Mouse (Mus musculus) MEL (cell line): Measurements from ENCODE around the gene Arntl. TPM values are rescaled to one million over a fixed set of nuclear protein-coding genes. Genes with fewer than 3 reads are reported as not detected.
"Not testable (repeated sequence)": the region's sequence is repeated elsewhere in the genome, so short reads cannot be mapped to it uniquely, and the experiment has no call there.

Source experiments
- DNase-seq: peaks from one replicate; pipeline ENCODE4 v3.0.0; 2011; ENCODE audit warnings: low read depth, low spot score
- H3K27ac ChIP-seq: 2 replicates; pipeline ENCODE4 v1.5.1; 2012; ENCODE audit warnings: low read depth, mild to moderate bottlenecking, control low read depth, low read length, moderate library complexity; ENCODE audit not compliant: control insufficient read depth
- H3K27me3 ChIP-seq, 2 experiments: fragments of 150-350 bp in 1 of 2; sonication (generic) in 1 of 2; 2 replicates each; pipeline ENCODE4 v1.6.1; 2012; ENCODE audit warnings: low read length in 2 of 2, mild to moderate bottlenecking in 2 of 2, improper control_type of control experiment in 1 of 2, moderate library complexity in 1 of 2; ENCODE audit not compliant: insufficient read depth in 2 of 2, control insufficient read depth in 1 of 2
- H3K36me3 ChIP-seq, 2 experiments: 2 replicates each; pipeline ENCODE4 v1.6.1; 2012 to 2014; ENCODE audit warnings: low read length in 2 of 2, improper control_type of control experiment in 1 of 2, inconsistent platforms in 1 of 2, mild to moderate bottlenecking in 1 of 2; ENCODE audit not compliant: insufficient read depth in 2 of 2, control insufficient read depth in 1 of 2
- H3K4me1 ChIP-seq, 2 experiments: fragments of 150-350 bp in 1 of 2; sonication (generic) in 1 of 2; 2 replicates each; pipeline ENCODE4 v1.6.1; 2012; ENCODE audit warnings: low read length in 2 of 2, improper control_type of control experiment in 1 of 2, mild to moderate bottlenecking in 1 of 2; ENCODE audit not compliant: insufficient read depth in 2 of 2, control insufficient read depth in 1 of 2
- H3K4me3 ChIP-seq, 2 experiments: fragments of 150-350 bp in 1 of 2; sonication (generic) in 1 of 2; 2 replicates each; pipeline ENCODE4 v1.5.1; 2012; ENCODE audit warnings: low read depth in 2 of 2, low read length in 2 of 2, mild to moderate bottlenecking in 2 of 2, moderate library complexity in 2 of 2, control low read depth in 1 of 2, improper control_type of control experiment in 1 of 2; ENCODE audit not compliant: control insufficient read depth in 1 of 2, insufficient read depth in 1 of 2
- H3K79me2 ChIP-seq: 2 replicates; pipeline ENCODE4 v1.6.1; 2012; ENCODE audit warnings: mild to moderate bottlenecking, low read length, moderate library complexity; ENCODE audit not compliant: control insufficient read depth, poor library complexity, insufficient read depth
- H3K9ac ChIP-seq: 2 replicates; pipeline ENCODE4 v1.6.1; 2012; ENCODE audit warnings: low read depth, mild to moderate bottlenecking, control low read depth, low read length, moderate library complexity; ENCODE audit not compliant: control insufficient read depth, poor library complexity, severe bottlenecking
- H3K9me3 ChIP-seq: fragments of 150-350 bp; sonication (generic); replicated peaks from 2 replicates; pipeline ENCODE4 v1.6.1; 2012; ENCODE audit warnings: mild to moderate bottlenecking, low read length, improper control_type of control experiment, moderate library complexity; ENCODE audit not compliant: insufficient read depth
- CHD1 ChIP-seq: IDR thresholded peaks from 2 replicates; pipeline ENCODE4 v1.6.1; 2012; ENCODE audit warnings: low read depth, mild to moderate bottlenecking, inconsistent platforms, low read length, improper control_type of control experiment
- CHD2 ChIP-seq: IDR thresholded peaks from 2 replicates; pipeline ENCODE4 v1.6.1; 2011; ENCODE audit warnings: low read length, improper control_type of control experiment
- E2F4 ChIP-seq: IDR thresholded peaks from 2 replicates; pipeline ENCODE4 v1.6.1; 2011; ENCODE audit warnings: low read depth, low read length, improper control_type of control experiment, borderline replicate concordance
- ELF1 ChIP-seq: IDR thresholded peaks from 2 replicates; pipeline ENCODE4 v1.6.1; 2014; ENCODE audit warnings: low read depth, mild to moderate bottlenecking, inconsistent platforms, low read length, improper control_type of control experiment, moderate library complexity
- GABPA ChIP-seq: IDR thresholded peaks from 2 replicates; pipeline ENCODE4 v1.6.1; 2012; ENCODE audit warnings: low read depth, mild to moderate bottlenecking, inconsistent platforms, low read length, improper control_type of control experiment, moderate library complexity
- GATA1 ChIP-seq: IDR thresholded peaks from 2 replicates; pipeline ENCODE4 v1.6.1; 2011; ENCODE audit warnings: low read depth, low read length, improper control_type of control experiment
- HCFC1 ChIP-seq: IDR thresholded peaks from 2 replicates; pipeline ENCODE4 v1.6.1; 2012; ENCODE audit warnings: low read depth, mild to moderate bottlenecking, inconsistent platforms, low read length, improper control_type of control experiment, moderate library complexity
- MAX ChIP-seq: IDR thresholded peaks from 2 replicates; pipeline ENCODE4 v1.6.1; 2011; ENCODE audit warnings: low read length, improper control_type of control experiment
- NELFE ChIP-seq: IDR thresholded peaks from 2 replicates; pipeline ENCODE4 v1.6.1; 2011; ENCODE audit warnings: low read depth, low read length, improper control_type of control experiment
- NRF1 ChIP-seq: IDR thresholded peaks from 2 replicates; pipeline ENCODE4 v1.6.1; 2014; ENCODE audit warnings: low read depth, mild to moderate bottlenecking, inconsistent platforms, low read length, improper control_type of control experiment, moderate library complexity; ENCODE audit not compliant: poor library complexity, insufficient read depth, severe bottlenecking
- POLR2A ChIP-seq, 2 experiments: IDR thresholded peaks; 2 replicates each; pipeline ENCODE4 v1.6.1; 2011 to 2012; ENCODE audit warnings: low read length in 2 of 2, mild to moderate bottlenecking in 2 of 2, control low read depth in 1 of 2, improper control_type of control experiment in 1 of 2, low read depth in 1 of 2, moderate library complexity in 1 of 2; ENCODE audit not compliant: control insufficient read depth in 1 of 2, insufficient read depth in 1 of 2, poor library complexity in 1 of 2
- TAL1 ChIP-seq: IDR thresholded peaks from 2 replicates; pipeline ENCODE4 v1.6.1; 2012; ENCODE audit warnings: mild to moderate bottlenecking, inconsistent platforms, low read length, moderate library complexity, mixed read lengths
- TCF12 ChIP-seq: IDR thresholded peaks from 2 replicates; pipeline ENCODE4 v1.6.1; 2014; ENCODE audit warnings: low read depth, mild to moderate bottlenecking, inconsistent platforms, low read length, improper control_type of control experiment, moderate library complexity
- USF1 ChIP-seq: IDR thresholded peaks from 2 replicates; pipeline ENCODE4 v1.6.1; 2014; ENCODE audit warnings: low read depth, mild to moderate bottlenecking, inconsistent platforms, low read length, improper control_type of control experiment, moderate library complexity
- ZMIZ1 ChIP-seq: IDR thresholded peaks from 2 replicates; pipeline ENCODE4 v1.6.1; 2012; ENCODE audit warnings: low read depth, mild to moderate bottlenecking, inconsistent platforms, low read length, improper control_type of control experiment, moderate library complexity
- polyA plus RNA-seq, 2 experiments: library from polyadenylated mRNA; stranded (reverse) in 1 of 2; unstranded in 1 of 2; fragments of >175 nt in 1 of 2; fragments of >200 nt in 1 of 2; gene quantifications; 2 replicates each; pipeline versions ENCODE4 v1.2.1 to v1.2.4; 2012; ENCODE audit warnings: low replicate concordance in 2 of 2, low read depth in 1 of 2; ENCODE audit not compliant: insufficient read length in 2 of 2, insufficient read depth in 1 of 2, missing spikeins in 1 of 2
- total RNA-seq: library from RNA; depleted of rRNA; stranded (reverse); fragments of 300-350 nt; gene quantifications from 2 replicates; pipeline ENCODE4 v1.2.3, GENCODE M21; 2012

Gene Arntl
- total and polyA plus RNA-seq, 3 experiments: 2.0 to 4.5 TPM; not detected in 1

DNA sequence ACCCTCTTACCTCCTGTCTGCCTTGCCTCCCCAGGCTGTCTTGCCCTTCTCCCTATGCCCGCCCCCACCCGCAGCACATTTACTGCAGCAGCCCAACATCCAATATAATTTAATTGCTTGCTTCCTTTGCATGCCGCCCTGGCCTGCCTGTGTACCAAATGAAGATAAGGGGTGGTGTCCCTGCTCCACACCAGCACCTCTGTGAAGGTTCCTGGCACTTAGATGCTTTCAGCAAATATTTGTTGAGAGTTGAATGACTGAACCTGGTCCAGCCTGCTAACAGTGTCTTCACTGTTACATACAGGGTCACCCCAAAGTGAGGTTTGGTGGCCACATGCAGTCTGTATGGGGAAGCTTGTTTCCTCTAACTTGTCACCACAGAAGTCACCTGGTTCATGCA lies 54.4 kb downstream of the Arntl start:
- H3K4me3 ChIP-seq: no peak overlapping the region
- no peak for TF ChIP-seq POLR2A (IDR thresholded peaks at IDR 0.05; ENCODE audit: control insufficient read depth in 1 of 2, insufficient read depth in 1 of 2, low read depth in 1 of 2, low read length in 2 of 2, poor library complexity in 1 of 2)
- TF ChIP-seq CHD2: no peak
- no peak for TF ChIP-seq GATA1
- no peak for TF ChIP-seq E2F4
- no peak for TF ChIP-seq MAX
- no peak for TF ChIP-seq TCF12
- no peak for TF ChIP-seq TAL1
- TF ChIP-seq NELFE: no peak
- TF ChIP-seq GABPA: no peak
- TF ChIP-seq ELF1: no peak
- no peak for TF ChIP-seq HCFC1
- no peak for TF ChIP-seq CHD1
- no peak for TF ChIP-seq NRF1
- no peak for TF ChIP-seq USF1
- no peak for TF ChIP-seq ZMIZ1
- TF ChIP-seq, all 39 proteins: peak for 0
- no peak for DNase-seq
- Histone ChIP-seq H3K79me2 (no peaks in the 10 kb centered on the region), H3K4me1 (no peaks in the 10 kb centered on the region), H3K36me3 (no peaks in the 10 kb centered on the region), H3K9me3 (no peaks in the 10 kb centered on the region), H3K27ac (no peak overlapping the region), H3K27me3 (no peaks in the 10 kb centered on the region), H3K9ac (no peak overlapping the region)

GRCm38 (mm10) chr7:113262510-113263467 lies 55.5 kb downstream of the Arntl start:
- not testable (repeated sequence) for H3K9me3 ChIP-seq, H3K27ac ChIP-seq, H3K4me1 ChIP-seq, H3K9ac ChIP-seq, H3K4me3 ChIP-seq, H3K36me3 ChIP-seq, H3K79me2 ChIP-seq, H3K27me3 ChIP-seq, DNase-seq
